Mouse (Mus musculus): ENCODE measurements around the gene Srsf5. TPM values are rescaled to one million over a fixed set of nuclear protein-coding genes. Genes with fewer than 3 reads are reported as not detected.

Srsf5 gene
- polyA plus RNA-seq, 1 experiment, result 400 TPM

DNA sequence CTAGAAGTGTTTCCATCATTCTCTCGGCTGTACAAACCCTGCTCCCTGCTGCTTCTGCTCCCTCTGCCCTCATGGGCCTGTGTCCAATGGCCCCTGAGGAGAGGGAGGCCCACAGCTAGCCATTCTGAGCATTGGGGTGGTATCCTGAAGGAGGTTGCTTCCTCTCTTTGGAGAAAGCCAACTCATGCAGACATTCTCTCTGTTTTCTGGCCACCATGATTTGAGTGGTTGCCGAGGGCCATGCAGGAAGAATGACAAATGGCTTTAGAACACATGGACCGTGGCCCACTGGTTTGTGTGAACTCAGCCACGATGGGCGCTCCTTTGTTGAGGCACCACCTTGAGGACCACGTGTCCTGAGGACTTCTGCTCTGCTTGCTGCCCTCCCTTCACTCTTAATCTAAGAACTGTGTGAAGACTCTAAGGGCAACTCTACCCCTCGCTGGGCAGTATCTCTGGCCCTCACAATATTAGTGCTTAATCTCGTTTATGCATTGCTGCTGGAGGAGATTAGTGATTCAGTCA, 24.9 kb downstream of the Srsf5 start:
- no peak for TF ChIP-seq POLR2A (IDR thresholded peaks at IDR 0.05; ENCODE audit: borderline replicate concordance, control insufficient read depth, low read depth, low read length)
- TF ChIP-seq CTCF (IDR thresholded peaks at IDR 0.05; ENCODE audit: control insufficient read depth, insufficient read depth, low read length), result no peak
- Histone ChIP-seq H3K4me1 (ENCODE audit: control insufficient read depth, insufficient read depth, low read length) (no peaks in the 10 kb centered on the region), H3K27ac (ENCODE audit: control insufficient read depth, insufficient read depth, low read depth, low read length, poor library complexity) (no peak overlapping the region), H3K4me3 (replicated peaks; ENCODE audit: control insufficient read depth, low read depth, low read length) (no peak overlapping the region)
- 78% methylated on average over 8 of the region's 8 CpGs for WGBS

DNA sequence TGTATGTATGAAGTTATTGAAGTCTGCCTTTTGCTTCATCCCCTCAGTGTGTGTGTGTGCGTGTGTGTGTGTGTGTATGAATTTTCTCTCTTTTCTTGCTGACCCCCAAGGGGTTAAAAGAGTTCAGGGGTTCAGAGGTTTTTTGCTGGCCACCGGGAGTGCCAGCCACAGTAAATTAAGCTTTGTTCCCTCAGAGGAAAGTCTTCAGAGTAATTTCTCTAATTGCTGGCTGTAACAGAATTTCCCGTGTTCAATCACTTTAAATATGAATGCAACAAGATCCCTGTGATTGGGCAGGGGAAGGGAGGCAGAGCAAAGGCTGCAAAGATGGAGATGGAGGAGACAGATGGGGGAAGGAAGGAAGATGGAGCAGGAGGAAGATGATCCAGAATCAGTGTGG, 26.5 kb downstream of the Srsf5 start:
- WGBS, result 42% methylated on average over 3 of the region's 3 CpGs

GRCm38 (mm10) chr12:80975939-80976671, 30.8 kb downstream of the Srsf5 start:
- 78% methylated on average over 11 of the region's 11 CpGs for WGBS
- H3K4me1 ChIP-seq (ENCODE audit: control insufficient read depth, insufficient read depth, low read length), result no peaks in the 10 kb centered on the region

More for the DNA sequence above, 26.5 kb downstream of the Srsf5 start:
- no peak overlapping the region for H3K4me3 ChIP-seq (replicated peaks; ENCODE audit: control insufficient read depth, low read depth, low read length)
- H3K4me1 ChIP-seq (ENCODE audit: control insufficient read depth, insufficient read depth, low read length), result no peaks in the 10 kb centered on the region
- TF ChIP-seq POLR2A (IDR thresholded peaks at IDR 0.05; ENCODE audit: borderline replicate concordance, control insufficient read depth, low read depth, low read length), result no peak
- no peak for TF ChIP-seq CTCF (IDR thresholded peaks at IDR 0.05; ENCODE audit: control insufficient read depth, insufficient read depth, low read length)
- H3K27ac ChIP-seq (ENCODE audit: control insufficient read depth, insufficient read depth, low read depth, low read length, poor library complexity), result no peak overlapping the region

DNA sequence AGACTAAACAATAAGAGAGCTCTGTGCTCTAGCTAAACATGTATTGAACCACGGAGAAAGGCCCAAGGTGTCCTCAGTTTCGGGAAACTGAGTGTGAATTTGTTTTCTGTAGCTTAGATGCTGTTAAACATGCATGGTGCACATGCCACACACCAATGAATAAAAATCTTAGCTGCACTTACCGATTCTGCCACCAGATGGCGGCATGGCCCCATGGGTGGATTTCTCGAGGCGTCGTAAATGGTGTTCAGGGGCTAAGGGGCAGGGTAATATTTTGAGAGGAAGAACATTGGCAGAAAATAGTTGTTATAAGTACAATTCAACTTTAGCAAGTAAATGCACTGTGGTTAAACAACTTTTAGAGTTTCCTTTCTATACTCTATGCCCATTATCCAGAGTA, 37.0 kb downstream of the Srsf5 start:
- Histone ChIP-seq H3K27ac (ENCODE audit: control insufficient read depth, insufficient read depth, low read depth, low read length, poor library complexity) (no peak overlapping the region), H3K4me3 (replicated peaks; ENCODE audit: control insufficient read depth, low read depth, low read length) (no peak overlapping the region), H3K4me1 (ENCODE audit: control insufficient read depth, insufficient read depth, low read length) (no peaks in the 10 kb centered on the region; the same call in none of the 2 replicates)
- TF ChIP-seq CTCF (IDR thresholded peaks at IDR 0.05; ENCODE audit: control insufficient read depth, insufficient read depth, low read length) (peak; percentile 98), POLR2A (IDR thresholded peaks at IDR 0.05; ENCODE audit: borderline replicate concordance, control insufficient read depth, low read depth, low read length) (no peak)
- 1% methylated on average over 7 of the region's 7 CpGs for WGBS

More at GRCm38 (mm10) chr12:80975939-80976671, 30.8 kb downstream of the Srsf5 start:
- TF ChIP-seq POLR2A (IDR thresholded peaks at IDR 0.05; ENCODE audit: borderline replicate concordance, control insufficient read depth, low read depth, low read length), result no peak
- no peak for TF ChIP-seq CTCF (IDR thresholded peaks at IDR 0.05; ENCODE audit: control insufficient read depth, insufficient read depth, low read length)
- Histone ChIP-seq H3K4me3 (replicated peaks; ENCODE audit: control insufficient read depth, low read depth, low read length) (no peak overlapping the region), H3K27ac (ENCODE audit: control insufficient read depth, insufficient read depth, low read depth, low read length, poor library complexity) (no peak overlapping the region)

DNA sequence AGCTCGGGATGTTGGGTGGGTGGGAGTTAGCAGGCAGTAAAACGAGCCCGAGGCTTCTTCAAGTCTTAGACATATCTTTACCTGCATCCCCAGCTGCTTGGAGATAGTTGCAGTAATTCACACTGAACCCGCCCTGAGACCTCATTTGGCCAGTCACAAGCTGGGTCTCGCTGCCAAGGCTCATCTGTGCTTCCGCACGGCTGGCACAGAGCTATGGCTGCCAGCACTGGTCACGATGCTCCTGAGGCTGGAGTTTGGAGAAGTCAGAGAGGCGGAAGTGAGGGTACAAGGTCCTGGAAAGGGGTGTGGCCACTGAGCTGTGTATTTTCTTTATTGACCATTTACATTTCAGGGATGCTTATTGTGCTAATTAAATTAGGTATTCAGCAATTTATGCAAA, 38.4 kb downstream of the Srsf5 start:
- no peak overlapping the region for H3K4me3 ChIP-seq (replicated peaks; ENCODE audit: control insufficient read depth, low read depth, low read length)
- TF ChIP-seq CTCF (IDR thresholded peaks at IDR 0.05; ENCODE audit: control insufficient read depth, insufficient read depth, low read length), result no peak
- WGBS, result 59% methylated on average over 9 of the region's 9 CpGs
- H3K27ac ChIP-seq (ENCODE audit: control insufficient read depth, insufficient read depth, low read depth, low read length, poor library complexity), result no peak overlapping the region
- H3K4me1 ChIP-seq (ENCODE audit: control insufficient read depth, insufficient read depth, low read length), result no peaks in the 10 kb centered on the region; the same call in none of the 2 replicates

- 47% methylated on average over 4 of the region's 4 CpGs for WGBS
- TF ChIP-seq CTCF (IDR thresholded peaks at IDR 0.05; ENCODE audit: control insufficient read depth, insufficient read depth, low read length), result no peak
- no peak for TF ChIP-seq POLR2A (IDR thresholded peaks at IDR 0.05; ENCODE audit: borderline replicate concordance, control insufficient read depth, low read depth, low read length)
- no peak overlapping the region for H3K27ac ChIP-seq (ENCODE audit: control insufficient read depth, insufficient read depth, low read depth, low read length, poor library complexity)
Observed at GRCm38 (mm10) chr12:80986628-80987027, 41.3 kb downstream of the Srsf5 start.

GRCm38 (mm10) chr12:80988286-80988685, 43.0 kb downstream of the Srsf5 start:
- WGBS, result 77% methylated on average over 3 of the region's 3 CpGs
- Histone ChIP-seq H3K27ac (ENCODE audit: control insufficient read depth, insufficient read depth, low read depth, low read length, poor library complexity) (no peak overlapping the region), H3K4me1 (ENCODE audit: control insufficient read depth, insufficient read depth, low read length) (peaks cover 3% of the 10 kb centered on the region), H3K4me3 (replicated peaks; ENCODE audit: control insufficient read depth, low read depth, low read length) (no peak overlapping the region)
- TF ChIP-seq CTCF (IDR thresholded peaks at IDR 0.05; ENCODE audit: control insufficient read depth, insufficient read depth, low read length) (no peak), POLR2A (IDR thresholded peaks at IDR 0.05; ENCODE audit: borderline replicate concordance, control insufficient read depth, low read depth, low read length) (no peak)

More at GRCm38 (mm10) chr12:80986628-80987027, 41.3 kb downstream of the Srsf5 start:
- no peaks in the 10 kb centered on the region; the same call in none of the 2 replicates for H3K4me1 ChIP-seq (ENCODE audit: control insufficient read depth, insufficient read depth, low read length)
- no peak overlapping the region for H3K4me3 ChIP-seq (replicated peaks; ENCODE audit: control insufficient read depth, low read depth, low read length)

GRCm38 (mm10) chr12:80990901-80991445, 45.7 kb downstream of the Srsf5 start:
- WGBS, result 83% methylated on average over 13 of the region's 13 CpGs
- Histone ChIP-seq H3K4me1 (ENCODE audit: control insufficient read depth, insufficient read depth, low read length) (peaks cover 8% of the 10 kb centered on the region), H3K4me3 (replicated peaks; ENCODE audit: control insufficient read depth, low read depth, low read length) (no peak overlapping the region), H3K27ac (ENCODE audit: control insufficient read depth, insufficient read depth, low read depth, low read length, poor library complexity) (no peak overlapping the region)
- no peak for TF ChIP-seq CTCF (IDR thresholded peaks at IDR 0.05; ENCODE audit: control insufficient read depth, insufficient read depth, low read length)
- TF ChIP-seq POLR2A (IDR thresholded peaks at IDR 0.05; ENCODE audit: borderline replicate concordance, control insufficient read depth, low read depth, low read length), result no peak
